Mouse (Mus musculus): Measurements from ENCODE around the gene Mrps7. TPM values are rescaled to one million over a fixed set of nuclear protein-coding genes. Genes with fewer than 3 reads are reported as not detected.

Gene Mrps7
- polyA plus RNA-seq, 1 experiment, result 13.3 TPM

- no peaks in the 10 kb centered on the region for H3K27me3 ChIP-seq (ENCODE audit: control insufficient read depth, insufficient read depth, low read length)
- no peak for TF ChIP-seq POLR2A (IDR thresholded peaks at IDR 0.05; ENCODE audit: low read depth, low read length)
- TF ChIP-seq CTCF (IDR thresholded peaks at IDR 0.05; ENCODE audit: extremely low read depth, insufficient read length, insufficient replicate concordance, low read depth, low read length), result no peak
- peaks cover 11% of the 10 kb centered on the region for H3K4me1 ChIP-seq (ENCODE audit: control insufficient read depth, insufficient read depth, insufficient read length, low read length)
- peak overlapping the region; percentile 65 for H3K4me3 ChIP-seq (ENCODE audit: low read depth, low read length)
- H3K27ac ChIP-seq (ENCODE audit: insufficient read depth, low read depth, low read length), result peak overlapping the region; percentile 84
- under 1% methylated on average over 16 of the region's 16 CpGs for WGBS
- peaks cover 23% of the 10 kb centered on the region for H3K36me3 ChIP-seq (ENCODE audit: control insufficient read depth, insufficient read depth, low read length)
Observed at GRCm38 (mm10) chr11:115613138-115613945, 9.6 kb downstream of the Mrps7 start.

- WGBS, result 85% methylated on average over 10 of the region's 10 CpGs
- no peaks in the 10 kb centered on the region for H3K27me3 ChIP-seq (ENCODE audit: control insufficient read depth, insufficient read depth, low read length)
- H3K4me3 ChIP-seq (ENCODE audit: low read depth, low read length), result no peak overlapping the region
- peaks cover 15% of the 10 kb centered on the region for H3K36me3 ChIP-seq (ENCODE audit: control insufficient read depth, insufficient read depth, low read length)
- no peak overlapping the region for H3K27ac ChIP-seq (ENCODE audit: insufficient read depth, low read depth, low read length)
- peaks cover 11% of the 10 kb centered on the region for H3K4me1 ChIP-seq (ENCODE audit: control insufficient read depth, insufficient read depth, insufficient read length, low read length)
- TF ChIP-seq POLR2A (IDR thresholded peaks at IDR 0.05; ENCODE audit: low read depth, low read length), result no peak
- no peak for TF ChIP-seq CTCF (IDR thresholded peaks at IDR 0.05; ENCODE audit: extremely low read depth, insufficient read length, insufficient replicate concordance, low read depth, low read length)
Observed at GRCm38 (mm10) chr11:115614346-115615107, 10.8 kb downstream of the Mrps7 start.

GRCm38 (mm10) chr11:115615108-115615825 lies 11.5 kb downstream of the Mrps7 start:
- no peak for TF ChIP-seq POLR2A (IDR thresholded peaks at IDR 0.05; ENCODE audit: low read depth, low read length)
- no peak for TF ChIP-seq CTCF (IDR thresholded peaks at IDR 0.05; ENCODE audit: extremely low read depth, insufficient read length, insufficient replicate concordance, low read depth, low read length)
- Histone ChIP-seq H3K27ac (ENCODE audit: insufficient read depth, low read depth, low read length) (no peak overlapping the region), H3K27me3 (ENCODE audit: control insufficient read depth, insufficient read depth, low read length) (no peaks in the 10 kb centered on the region), H3K4me3 (ENCODE audit: low read depth, low read length) (no peak overlapping the region), H3K36me3 (ENCODE audit: control insufficient read depth, insufficient read depth, low read length) (peaks cover 15% of the 10 kb centered on the region), H3K4me1 (ENCODE audit: control insufficient read depth, insufficient read depth, insufficient read length, low read length) (peaks cover 11% of the 10 kb centered on the region)
- WGBS, result 84% methylated on average over 15 of the region's 15 CpGs

GRCm38 (mm10) chr11:115615875-115616274 lies 12.2 kb downstream of the Mrps7 start:
- no peak for TF ChIP-seq POLR2A (IDR thresholded peaks at IDR 0.05; ENCODE audit: low read depth, low read length)
- no peak for TF ChIP-seq CTCF (IDR thresholded peaks at IDR 0.05; ENCODE audit: extremely low read depth, insufficient read length, insufficient replicate concordance, low read depth, low read length)
- peaks cover 20% of the 10 kb centered on the region for H3K36me3 ChIP-seq (ENCODE audit: control insufficient read depth, insufficient read depth, low read length)
- H3K27ac ChIP-seq (ENCODE audit: insufficient read depth, low read depth, low read length), result no peak overlapping the region
- H3K4me1 ChIP-seq (ENCODE audit: control insufficient read depth, insufficient read depth, insufficient read length, low read length), result peaks cover 11% of the 10 kb centered on the region
- no peaks in the 10 kb centered on the region for H3K27me3 ChIP-seq (ENCODE audit: control insufficient read depth, insufficient read depth, low read length)
- 89% methylated on average over 6 of the region's 6 CpGs for WGBS
- H3K4me3 ChIP-seq (ENCODE audit: low read depth, low read length), result no peak overlapping the region

GRCm38 (mm10) chr11:115616371-115616770 lies 12.6 kb downstream of the Mrps7 start:
- TF ChIP-seq CTCF (IDR thresholded peaks at IDR 0.05; ENCODE audit: extremely low read depth, insufficient read length, insufficient replicate concordance, low read depth, low read length) (no peak), POLR2A (IDR thresholded peaks at IDR 0.05; ENCODE audit: low read depth, low read length) (no peak)
- Histone ChIP-seq H3K4me3 (ENCODE audit: low read depth, low read length) (no peak overlapping the region), H3K4me1 (ENCODE audit: control insufficient read depth, insufficient read depth, insufficient read length, low read length) (peaks cover 11% of the 10 kb centered on the region), H3K36me3 (ENCODE audit: control insufficient read depth, insufficient read depth, low read length) (peaks cover 22% of the 10 kb centered on the region), H3K27ac (ENCODE audit: insufficient read depth, low read depth, low read length) (no peak overlapping the region), H3K27me3 (ENCODE audit: control insufficient read depth, insufficient read depth, low read length) (no peaks in the 10 kb centered on the region)
- 96% methylated on average over 7 of the region's 7 CpGs for WGBS

- peaks cover 23% of the 10 kb centered on the region for H3K36me3 ChIP-seq (ENCODE audit: control insufficient read depth, insufficient read depth, low read length)
- TF ChIP-seq CTCF (IDR thresholded peaks at IDR 0.05; ENCODE audit: extremely low read depth, insufficient read length, insufficient replicate concordance, low read depth, low read length) (no peak), POLR2A (IDR thresholded peaks at IDR 0.05; ENCODE audit: low read depth, low read length) (no peak)
- WGBS, result 93% methylated on average over 6 of the region's 6 CpGs
- no peak overlapping the region for H3K4me3 ChIP-seq (ENCODE audit: low read depth, low read length)
- no peak overlapping the region for H3K27ac ChIP-seq (ENCODE audit: insufficient read depth, low read depth, low read length)
- peaks cover 7% of the 10 kb centered on the region for H3K4me1 ChIP-seq (ENCODE audit: control insufficient read depth, insufficient read depth, insufficient read length, low read length)
- no peaks in the 10 kb centered on the region for H3K27me3 ChIP-seq (ENCODE audit: control insufficient read depth, insufficient read depth, low read length)
Observed at GRCm38 (mm10) chr11:115616893-115617292, 13.2 kb downstream of the Mrps7 start.

Measured in small intestine, adult 2 months (tissue).